Mouse (Mus musculus) inflammation-experienced regulatory T-cells, adult 6 months (primary cell): Measurements from ENCODE around the gene Sorcs2. TPM values are rescaled to one million over a fixed set of nuclear protein-coding genes. Genes with fewer than 3 reads are reported as not detected.

ENCODE experiments used
- ATAC-seq: one replicate; pipeline ENCODE4 v1.8.0; 2017
- polyA plus RNA-seq, 3 experiments: library from polyadenylated mRNA; unstranded; fragments of 100-300 nt; shearing (Covaris generic); gene quantifications; one replicate each; pipeline ENCODE4 v1.2.1; 2017

The Sorcs2 gene
- polyA plus RNA-seq, 3 experiments from 2014 or later = 2.9 to 3.9 TPM; not detected in 1

DNA sequence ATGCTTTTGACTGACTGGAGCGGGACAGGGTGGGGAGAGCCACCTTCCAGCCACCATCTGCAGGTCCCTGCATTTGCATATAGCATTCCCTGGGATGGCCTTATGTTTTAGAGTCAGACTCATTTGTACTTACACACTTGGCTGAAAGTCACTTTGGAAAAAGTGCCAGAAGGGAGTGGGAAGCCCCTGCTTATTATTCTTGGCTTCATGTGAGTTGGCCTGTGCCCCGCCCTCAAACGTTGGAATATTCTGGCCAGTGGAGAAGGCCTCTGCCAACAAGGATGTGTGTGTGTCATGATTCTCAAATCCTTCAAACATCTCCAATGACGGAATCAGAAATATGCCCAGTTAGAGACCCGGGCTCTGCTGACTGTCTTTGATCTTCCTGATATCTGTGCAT is 416.6 kb downstream of the Sorcs2 start:
- ATAC-seq = no peak

DNA sequence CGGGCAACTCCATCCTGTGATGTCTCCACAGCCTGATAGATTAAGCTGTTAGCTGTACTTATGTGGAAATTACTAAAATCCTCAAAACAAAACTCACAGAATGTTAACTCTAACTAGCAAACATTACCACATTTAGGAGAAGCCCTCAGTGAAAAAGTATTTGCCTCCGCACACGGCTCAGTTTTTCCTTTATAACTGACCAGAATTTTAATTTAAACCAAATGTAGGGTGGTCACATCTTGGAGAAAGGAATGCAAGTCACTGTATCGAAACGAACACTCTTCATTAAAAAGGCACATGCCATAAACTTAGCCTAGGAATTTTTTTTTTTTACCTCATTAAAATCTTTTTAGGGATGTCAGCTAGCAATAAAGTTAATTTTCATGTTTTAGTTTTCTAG is 417.4 kb downstream of the Sorcs2 start:
- no peak for ATAC-seq

DNA sequence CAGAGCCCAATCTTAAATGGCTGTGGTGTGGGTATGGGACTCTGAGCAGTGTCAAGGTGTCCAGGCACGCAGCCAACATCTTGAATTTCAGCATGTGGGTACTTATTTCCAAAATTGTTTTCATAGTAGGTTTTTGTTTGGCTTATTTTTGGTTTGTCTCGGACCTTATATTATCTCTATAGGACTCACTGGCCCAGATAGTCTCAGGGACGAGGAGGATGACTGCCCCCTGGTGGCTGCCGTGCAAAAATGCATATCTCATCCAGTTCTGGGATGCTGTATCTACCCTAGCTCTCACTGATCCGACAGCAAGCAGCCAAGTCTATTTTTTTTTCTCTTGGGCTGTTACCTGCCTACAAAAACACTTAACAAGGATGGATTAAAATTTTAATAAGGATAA is 422.3 kb downstream of the Sorcs2 start:
- ATAC-seq = peak; percentile 72

GRCm38 (mm10) chr5:35974265-35974664 is 423.7 kb downstream of the Sorcs2 start:
- no peak for ATAC-seq

DNA sequence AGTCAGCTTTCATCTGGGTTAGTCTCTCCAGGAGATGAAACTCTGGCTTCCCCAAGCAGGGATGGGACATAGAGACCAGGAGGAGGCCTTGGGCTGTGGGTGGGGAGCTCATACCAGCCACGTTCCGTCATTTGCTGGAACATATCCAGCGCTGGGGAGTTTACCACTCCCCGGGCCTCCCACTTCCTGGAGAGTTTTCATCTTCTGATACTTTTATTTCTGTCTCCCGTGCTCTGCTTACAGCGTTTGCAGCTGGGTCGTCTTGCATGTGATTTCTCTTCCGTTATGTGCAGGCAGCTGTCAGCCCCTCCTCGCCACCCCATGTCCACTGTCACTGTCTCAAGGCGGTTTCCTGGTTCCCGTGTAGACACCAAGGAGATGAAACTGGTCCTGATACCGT is 424.1 kb downstream of the Sorcs2 start:
- peak; percentile 81 for ATAC-seq

DNA sequence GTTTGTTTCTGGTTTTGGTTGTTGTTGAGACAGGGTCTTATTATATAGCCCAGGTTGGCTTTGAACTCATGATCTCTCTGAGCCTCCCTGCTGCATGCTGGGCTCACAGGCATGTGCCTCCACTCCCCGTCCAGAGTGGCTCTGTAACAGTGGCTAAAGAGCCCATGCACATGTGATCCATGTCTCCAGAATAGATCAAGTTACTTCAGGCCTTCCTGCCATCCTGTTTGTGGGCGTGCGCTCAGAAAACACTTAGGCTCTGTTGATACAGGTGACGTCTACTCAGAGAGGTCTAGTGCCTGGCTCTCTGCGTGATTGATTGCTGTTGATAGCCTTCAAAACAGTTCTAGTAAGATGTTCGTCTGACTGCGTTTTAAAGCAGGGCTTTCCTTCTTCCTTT is 425.2 kb downstream of the Sorcs2 start:
- no peak for ATAC-seq

GRCm38 (mm10) chr5:35971841-35972578 is 425.9 kb downstream of the Sorcs2 start:
- ATAC-seq = no peak

- ATAC-seq = no peak
Measured at GRCm38 (mm10) chr5:35970380-35971105, 427.4 kb downstream of the Sorcs2 start.

DNA sequence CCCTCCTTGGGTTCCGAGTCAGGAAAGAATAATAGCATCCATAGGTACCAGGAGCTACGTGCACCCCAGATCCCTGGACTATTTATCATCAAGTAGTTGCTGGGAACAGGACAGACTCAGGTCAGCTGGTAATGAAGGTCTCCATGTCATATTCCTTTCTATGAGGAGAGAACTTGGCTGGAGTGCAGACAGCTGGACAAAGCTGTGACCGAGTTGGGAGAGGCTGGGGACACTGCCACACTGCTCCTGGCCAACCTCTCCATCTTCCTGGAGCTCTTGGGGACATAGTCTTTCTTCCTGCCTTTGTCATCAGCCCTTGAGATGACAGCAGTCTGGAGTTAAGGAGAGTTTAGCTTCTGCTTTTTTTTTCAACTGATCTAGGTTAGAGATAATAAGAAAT is 428.1 kb downstream of the Sorcs2 start:
- ATAC-seq = no peak

Other genes with a start within 250 kb of the Sorcs2 start
- not detected for gene Psapl1, start 194.1 kb downstream of the Sorcs2 start, polyA plus RNA-seq
- 10 to 100 TPM; 40.2 to 45.9 (median 43.9) TPM for gene Grpel1, start 66.9 kb upstream of the Sorcs2 start, polyA plus RNA-seq
- gene Tada2b, start 86.1 kb upstream of the Sorcs2 start, polyA plus RNA-seq = 1 to 10 TPM; 2.8 to 3.6 (median 3.5) TPM
- gene Ccdc96, start 86.4 kb upstream of the Sorcs2 start, polyA plus RNA-seq = under 1 TPM in 1 of 3 experiments, not detected in 2; 0.10 TPM
- 10 to 100 TPM; 37.2 to 66.0 (median 57.9) TPM for gene Tbc1d14, start 195.1 kb upstream of the Sorcs2 start, polyA plus RNA-seq